In genomic region chr9:103693826-103694225, GRCm38 (mm10) we compare ENCODE assay signal across 18 mouse cellular contexts.
DNase-seq lines count a peak whose midpoint lies in the region; TF ChIP-seq lines count a peak whose summit lies in the region.
"Had no signal": no experiment of that assay in that cellular context is flagged by ENCODE, and none has a peak within 500 bp of the region (broad histone marks: within the 10 kb centered on the region; RNA-seq: fewer than 3 reads in every experiment).

No protein-coding gene starts in this region.

- TF ChIP-seq CTCF in layer of hippocampus, adult 2 months (conservative IDR thresholded peaks at IDR 0.05) = no peak

- DNase-seq in heart, adult 11 months = peak; percentile 83
- DNase-seq in heart, postnatal 4 days = no peak
- no peak for DNase-seq in layer of hippocampus, adult 2 months (ENCODE audit: low spot score in 2 of 2)
- DNase-seq in layer of hippocampus, adult 11-12 months (ENCODE audit: low spot score) = no peak
- DNase-seq in cerebellum, adult 18-20 months = peak; percentile 48 to 55
- DNase-seq in cerebellum, postnatal 25 days = peak; percentile 45 to 47
- DNase-seq in spleen, adult 18-20 months = no peak
- no peak for DNase-seq in ovary, postnatal 14 days (ENCODE audit: low spot score)
- DNase-seq: adrenal gland, adult 8-10 months; kidney, adult 9 months; kidney, postnatal 10 days; right cerebral cortex, postnatal 4 days had no signal

- H3K27ac ChIP-seq in layer of hippocampus, adult 2 months = peak overlapping the region; percentile 82; the same call in 1 of the 2 replicates
- H3K27ac ChIP-seq: hindbrain, embryonic 12.5 days; limb, embryonic 13.5 days; lung, embryonic 15.5 days; midbrain, embryonic 10.5 days; neural tube, embryonic 12.5 days had no signal

- H3K4me3 ChIP-seq in layer of hippocampus, adult 2 months = no peak overlapping the region
- H3K4me3 ChIP-seq: hindbrain, embryonic 12.5 days; limb, embryonic 13.5 days; lung, embryonic 15.5 days; midbrain, embryonic 10.5 days; myocyte; neural tube, embryonic 12.5 days had no signal

Comparison
In these comparisons a context has a peak if more than half of its experiments do, and no peak if none do; other contexts are left out.
1. DNase-seq: peak in heart, adult 11 months (single experiment), cerebellum, adult 18-20 months (2 of 2) and cerebellum, postnatal 25 days (2 of 2); none in heart, postnatal 4 days (single experiment), layer of hippocampus, adult 2 months (0 of 2), layer of hippocampus, adult 11-12 months (single experiment), spleen, adult 18-20 months (0 of 2) and ovary, postnatal 14 days (single experiment).